Mouse (Mus musculus): ENCODE measurements at regions not wholly inside any gene's neighbourhood (a gene's known extent, or its start where the extent isn't known, plus 50 kb on each side); places are given as distances from the start of the nearest gene placed in this dataset.

- DNase-seq (ENCODE audit: low spot score), result no peak
These were observed 104.1 kb upstream of the Hes1 start for GRCm38 (mm10) chr16:29959939-29960637.

GRCm38 (mm10) chr16:29963284-29963683 lies 100.9 kb upstream of the Hes1 start:
- DNase-seq (ENCODE audit: low spot score), result no peak

DNA sequence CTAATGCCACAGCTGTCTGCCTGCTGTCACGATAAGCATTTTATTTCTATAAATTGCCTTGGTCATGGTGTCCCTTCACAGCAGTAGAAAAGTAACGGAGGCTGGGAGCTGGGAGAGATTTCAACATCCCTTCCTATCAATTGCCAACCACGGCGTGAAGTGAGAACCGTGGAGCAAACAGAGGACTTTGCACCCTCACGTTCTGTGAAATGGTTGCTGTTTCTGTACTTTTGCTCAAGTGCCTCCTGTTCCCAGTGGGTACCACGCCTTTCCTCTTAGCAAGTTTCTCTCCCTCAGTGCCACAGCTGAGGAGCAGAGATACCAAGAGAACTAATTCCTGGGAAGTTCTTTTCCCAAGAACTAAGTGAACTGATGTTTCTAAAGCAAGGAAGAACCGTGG lies 99.6 kb upstream of the Hes1 start:
- DNase-seq (ENCODE audit: low spot score), result no peak

DNA sequence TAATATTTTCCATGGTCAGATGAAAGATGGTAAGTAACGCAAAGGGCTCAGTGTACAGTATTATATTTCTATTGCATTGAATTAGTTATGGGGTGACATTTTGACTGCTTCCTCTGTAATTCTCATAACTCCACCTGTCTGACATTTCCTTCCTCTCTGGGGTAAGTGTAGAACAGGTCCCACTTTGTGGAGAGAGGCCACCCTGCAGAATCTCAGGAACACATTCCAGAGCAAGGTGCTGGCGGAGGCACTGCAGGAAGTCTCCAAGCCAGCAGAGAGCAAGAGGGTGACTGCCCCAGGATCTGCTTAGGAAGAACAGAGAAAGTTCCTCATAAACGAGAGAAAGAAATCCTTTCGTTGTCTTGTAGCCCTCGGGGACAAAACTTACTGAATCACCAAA lies 95.4 kb upstream of the Hes1 start:
- no peak for DNase-seq (ENCODE audit: low spot score)

- DNase-seq (ENCODE audit: low spot score), result peak; percentile 43
These were observed 91.4 kb upstream of the Hes1 start for GRCm38 (mm10) chr16:29972741-29973141.

- peak; percentile 87 for DNase-seq (ENCODE audit: low spot score)
These were observed 90.9 kb upstream of the Hes1 start for GRCm38 (mm10) chr16:29973250-29973649.

- DNase-seq (ENCODE audit: low spot score), result no peak
These were observed 88.4 kb upstream of the Hes1 start for GRCm38 (mm10) chr16:29975800-29976199.

- no peak for DNase-seq (ENCODE audit: low spot score)
These were observed 87.2 kb upstream of the Hes1 start for GRCm38 (mm10) chr16:29977011-29977410.

- DNase-seq (ENCODE audit: low spot score), result peak; percentile 85
These were observed 86.5 kb upstream of the Hes1 start for GRCm38 (mm10) chr16:29977711-29978110.

GRCm38 (mm10) chr16:29979066-29979465 lies 85.1 kb upstream of the Hes1 start:
- DNase-seq (ENCODE audit: low spot score), result no peak

DNA sequence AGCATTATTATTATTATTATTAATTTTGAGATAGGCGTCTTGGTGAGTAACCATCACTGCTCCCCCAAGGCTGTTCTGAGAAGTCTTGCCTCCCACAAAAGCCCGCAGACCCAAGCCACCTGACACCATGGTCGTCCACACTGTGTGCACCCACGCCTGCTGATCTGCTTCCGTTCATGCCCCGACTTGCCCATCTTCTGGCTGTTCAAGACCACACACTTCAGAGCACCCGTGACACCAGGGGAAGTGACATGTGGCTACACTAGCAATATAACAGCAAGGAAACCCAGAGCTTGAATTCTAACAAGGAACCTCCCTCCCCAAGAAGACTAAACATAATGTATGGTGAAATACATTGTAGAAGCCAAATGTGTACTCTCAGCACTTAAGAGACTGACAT lies 82.6 kb upstream of the Hes1 start:
- DNase-seq (ENCODE audit: low spot score), result no peak

GRCm38 (mm10) chr16:29982224-29982785 lies 81.9 kb upstream of the Hes1 start:
- DNase-seq (ENCODE audit: low spot score), result no peak

DNA sequence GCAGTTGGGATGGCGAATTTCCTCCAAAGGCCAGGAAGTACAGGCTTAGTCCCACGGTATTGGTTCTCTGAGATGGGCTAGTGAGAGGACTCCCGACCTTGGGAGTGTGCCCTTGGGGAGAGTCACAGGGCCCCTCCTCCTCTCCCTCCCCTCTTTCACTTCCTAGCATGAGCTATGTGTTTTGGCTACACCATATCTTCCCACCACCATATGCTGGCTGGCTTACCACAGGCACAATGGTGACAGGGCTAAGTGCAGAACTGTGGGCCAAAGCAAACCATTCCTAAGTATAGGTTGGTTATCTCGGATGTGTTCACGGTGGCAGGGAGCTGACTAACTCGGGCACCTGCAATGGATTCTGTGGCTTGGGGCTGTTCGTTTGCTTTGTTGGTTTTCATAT lies 81.0 kb upstream of the Hes1 start:
- DNase-seq (ENCODE audit: low spot score), result no peak

DNA sequence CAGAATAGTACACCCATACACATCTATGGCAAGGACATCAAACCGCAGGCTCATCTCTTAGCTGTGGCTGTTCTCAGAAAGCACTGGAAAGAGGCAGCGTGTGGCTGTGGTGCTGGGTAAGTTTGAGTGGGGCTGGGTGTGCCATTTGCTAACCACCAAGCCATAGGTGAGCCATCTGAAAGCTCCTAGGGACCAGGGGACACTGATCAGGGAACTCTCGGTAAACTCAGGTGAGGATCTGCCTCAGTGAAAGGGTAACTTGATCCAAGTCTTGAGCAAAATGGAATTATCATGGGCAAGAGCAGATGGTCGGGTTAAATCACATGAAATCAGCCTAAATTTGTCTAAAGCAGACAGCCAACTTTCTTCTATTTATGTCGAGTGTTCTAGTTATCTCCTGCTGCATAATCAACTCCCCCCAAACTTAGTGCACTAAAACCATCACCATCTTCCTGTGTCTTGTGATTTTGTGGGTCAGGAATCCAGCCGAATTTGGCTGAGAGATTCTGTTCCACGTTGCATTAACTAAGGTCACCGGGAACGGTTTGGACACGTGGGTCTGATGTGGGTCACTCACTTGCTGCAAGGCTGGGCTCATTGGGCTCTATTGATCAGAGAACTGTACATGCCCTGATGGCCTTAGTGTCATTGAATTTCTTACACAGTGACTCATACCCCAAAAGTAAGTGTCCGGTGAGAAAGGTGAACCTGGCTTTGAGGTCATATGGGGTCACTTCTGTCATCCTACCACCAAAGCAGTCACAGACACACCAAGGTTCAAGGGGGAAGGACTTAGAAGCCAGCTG lies 78.9 kb upstream of the Hes1 start:
- DNase-seq (ENCODE audit: low spot score), result no peak

DNA sequence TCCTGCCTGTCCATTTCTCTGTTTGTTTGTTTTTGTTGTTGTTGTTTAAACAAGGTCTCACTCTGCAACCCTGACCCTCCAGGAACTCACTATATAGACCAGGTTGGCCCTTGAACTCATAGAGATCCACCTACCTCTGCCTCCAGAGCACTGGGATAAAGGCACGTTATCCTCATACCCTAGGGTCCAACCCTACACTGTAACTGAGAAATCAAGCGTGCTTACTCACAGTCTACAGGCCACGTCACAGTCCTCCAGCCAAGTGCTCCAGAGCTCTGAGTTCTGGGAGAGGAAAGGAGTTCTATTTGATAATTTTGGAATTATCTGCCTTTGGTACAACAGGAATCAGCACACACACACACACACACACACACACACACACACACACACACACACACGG lies 76.6 kb upstream of the Hes1 start:
- DNase-seq (ENCODE audit: low spot score), result no peak

DNA sequence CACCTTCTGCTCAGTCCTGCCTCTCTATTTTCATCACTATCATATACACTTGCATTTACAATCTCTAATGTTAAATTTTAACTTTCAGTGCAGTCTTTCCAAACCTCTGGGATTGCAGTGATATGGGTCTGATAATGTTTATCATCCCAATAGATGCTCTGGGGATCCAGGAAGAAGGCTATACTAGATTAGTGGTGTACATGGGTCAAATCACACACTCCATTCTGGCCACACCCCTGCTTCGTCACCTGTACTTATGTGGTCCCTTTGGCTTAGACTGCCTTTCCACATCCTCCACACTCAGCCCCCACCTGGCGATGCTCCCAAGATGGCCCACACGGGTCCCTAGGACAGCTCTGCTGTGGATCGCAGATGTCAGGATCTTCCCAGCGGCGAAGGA lies 76.2 kb upstream of the Hes1 start:
- DNase-seq (ENCODE audit: low spot score), result no peak

- DNase-seq (ENCODE audit: low spot score), result no peak
These were observed 74.9 kb upstream of the Hes1 start for GRCm38 (mm10) chr16:29989308-29989707.

GRCm38 (mm10) chr16:29990393-29990792 lies 73.8 kb upstream of the Hes1 start:
- DNase-seq (ENCODE audit: low spot score), result no peak

- DNase-seq (ENCODE audit: low spot score), result no peak
These were observed 73.2 kb upstream of the Hes1 start for GRCm38 (mm10) chr16:29990795-29991587.

DNA sequence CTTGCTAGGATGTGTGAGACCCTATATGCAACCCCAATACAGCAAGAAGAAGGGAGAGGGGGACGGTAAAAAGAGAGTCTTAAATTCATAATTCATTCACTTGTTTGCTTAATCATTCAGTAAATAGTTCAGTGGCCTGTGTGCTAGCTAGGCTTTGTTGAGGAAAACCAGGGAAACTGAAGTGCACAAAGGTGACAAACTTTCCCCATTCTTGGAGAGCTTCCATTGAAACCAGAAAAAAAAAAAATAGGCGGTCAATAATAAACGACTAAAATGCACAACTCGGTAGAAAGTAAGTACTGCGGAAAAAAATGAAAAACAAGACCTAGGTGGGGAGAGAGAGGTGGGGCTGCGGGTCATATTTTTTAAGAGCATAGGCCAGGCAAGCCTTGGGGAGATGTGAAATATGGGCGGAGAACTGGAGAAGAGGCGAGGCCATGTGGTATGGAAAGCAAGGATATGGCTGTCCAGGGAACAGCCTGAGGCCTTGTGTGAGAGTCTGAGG lies 72.3 kb upstream of the Hes1 start:
- DNase-seq (ENCODE audit: low spot score), result no peak

DNA sequence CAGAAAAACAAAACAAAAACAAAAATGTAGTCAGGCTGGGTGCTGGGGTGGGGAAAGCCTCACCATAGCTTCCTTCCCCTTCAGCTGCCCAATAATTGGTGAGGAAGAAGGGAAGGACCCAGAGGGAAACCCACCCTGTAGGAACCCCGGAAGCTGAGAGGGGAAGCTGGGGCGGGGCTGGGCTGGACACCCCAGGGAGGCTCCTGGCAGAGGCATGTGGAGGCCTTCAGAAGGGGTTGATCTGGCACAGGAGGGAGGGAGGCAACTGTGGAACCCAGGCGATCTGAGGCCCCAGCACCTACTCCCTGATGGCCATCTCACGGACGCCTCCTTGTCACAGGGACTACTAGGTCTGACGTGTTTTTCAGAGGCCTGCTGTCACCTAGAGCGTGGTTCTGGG lies 71.1 kb upstream of the Hes1 start:
- no peak for DNase-seq (ENCODE audit: low spot score)

- no peak for DNase-seq (ENCODE audit: low spot score)
These were observed 70.6 kb upstream of the Hes1 start for GRCm38 (mm10) chr16:29993535-29993934.
